Mouse (Mus musculus) cerebellum, postnatal 25 days (tissue): Measurements from ENCODE around the gene Oxct1.

Experiments
- DNase-seq, 2 experiments: peaks; one replicate each; pipeline ENCODE4 v3.0.0; 2021; ENCODE audit warnings: mixed read lengths in 2 of 2

The Oxct1 gene

GRCm38 (mm10) chr15:4124648-4125047 lies 98.5 kb downstream of the Oxct1 start:
- no peak for DNase-seq

GRCm38 (mm10) chr15:4138524-4138923 lies 112.3 kb downstream of the Oxct1 start:
- DNase-seq: no peak

- DNase-seq: no peak
Observed at GRCm38 (mm10) chr15:4139516-4139915, 113.3 kb downstream of the Oxct1 start.

GRCm38 (mm10) chr15:4145352-4145751 lies 119.2 kb downstream of the Oxct1 start:
- DNase-seq: no peak

GRCm38 (mm10) chr15:4147700-4148099 lies 121.5 kb downstream of the Oxct1 start:
- DNase-seq: no peak

GRCm38 (mm10) chr15:4148649-4149389 lies 122.6 kb downstream of the Oxct1 start:
- no peak for DNase-seq

GRCm38 (mm10) chr15:4154646-4155045 lies 128.5 kb downstream of the Oxct1 start:
- no peak for DNase-seq

GRCm38 (mm10) chr15:4167946-4168345 lies 141.8 kb downstream of the Oxct1 start:
- DNase-seq: no peak

GRCm38 (mm10) chr15:4171600-4171999 lies 145.4 kb downstream of the Oxct1 start:
- DNase-seq: no peak

GRCm38 (mm10) chr15:4197913-4198312 lies 171.7 kb downstream of the Oxct1 start:
- DNase-seq: no peak
